Mouse (Mus musculus) embryonic facial prominence, embryonic 11.5 days (tissue): ENCODE measurements around the gene Mlx. TPM values are rescaled to one million over a fixed set of nuclear protein-coding genes. Genes with fewer than 3 reads are reported as not detected.

Experiments used
- ATAC-seq: fragments of 200-750 bp; cut with Nextera tagmentation; replicated peaks from 2 replicates; pipeline ENCODE4 v1.8.0; 2017; ENCODE audit warnings: low read depth; ENCODE audit not compliant: insufficient number of reproducible peaks, low FRiP score, low TSS enrichment
- DNase-seq: peaks from one replicate; pipeline ENCODE4 v3.0.0-alpha.2; 2015; ENCODE audit warnings: low spot score
- H3K27ac ChIP-seq: fragments of 300-500 bp; sonication (generic); replicated peaks from 2 replicates; pipeline ENCODE4 v1.5.1; 2014; ENCODE audit warnings: mild to moderate bottlenecking, low read depth, low read length, control low read depth
- H3K27me3 ChIP-seq: fragments of 300-500 bp; sonication (generic); 2 replicates; pipeline ENCODE4 v1.6.1; 2014; ENCODE audit warnings: mild to moderate bottlenecking, low read length, moderate library complexity, mixed read lengths; ENCODE audit not compliant: control insufficient read depth, insufficient read depth
- H3K36me3 ChIP-seq: fragments of 300-500 bp; sonication (generic); replicated peaks from 2 replicates; pipeline ENCODE4 v1.6.1; 2014; ENCODE audit warnings: low read depth, mild to moderate bottlenecking, low read length, moderate library complexity, mixed read lengths; ENCODE audit not compliant: control insufficient read depth, insufficient read depth
- H3K4me1 ChIP-seq: fragments of 300-500 bp; sonication (generic); 2 replicates; pipeline ENCODE4 v1.6.1; 2014; ENCODE audit warnings: low read length, mixed read lengths; ENCODE audit not compliant: control insufficient read depth, insufficient read depth
- H3K4me2 ChIP-seq: fragments of 300-500 bp; sonication (generic); 2 replicates; pipeline ENCODE4 v1.6.1; 2014; ENCODE audit warnings: low read depth, mild to moderate bottlenecking, control low read depth, low read length, moderate library complexity
- H3K4me3 ChIP-seq: fragments of 300-500 bp; sonication (generic); 2 replicates; pipeline ENCODE4 v1.5.1; 2014; ENCODE audit warnings: low read depth, low read length, control low read depth
- H3K9ac ChIP-seq: fragments of 300-500 bp; sonication (generic); replicated peaks from 2 replicates; pipeline ENCODE4 v1.6.1; 2014; ENCODE audit warnings: mild to moderate bottlenecking, control low read depth, low read length
- H3K9me3 ChIP-seq: fragments of 300-500 bp; sonication (generic); replicated peaks from 2 replicates; pipeline ENCODE4 v1.6.1; 2016; ENCODE audit warnings: mild to moderate bottlenecking, low read length, inconsistent platforms, mixed read lengths; ENCODE audit not compliant: control insufficient read depth
- WGBS: fragments of 180-500 bp; shearing (Covaris S2); extraction: QIAGEN DNeasy Blood & Tissue Kit; methylation state at CpG from one replicate; pipeline ENCODE4 v1.1.7; 2014; 5-methylcytosine and 5-hydroxymethylcytosine counted together
- polyA plus RNA-seq: library from polyadenylated mRNA; unstranded; fragments of >200 nt; fragmentation: Nextera tagmentation; extraction: Ambion mirVana; gene quantifications from 2 replicates; pipeline ENCODE4 v1.2.1, GENCODE M21; 2014

Mlx gene
- polyA plus RNA-seq, 1 experiment from 2014 or later, result 47.9 TPM

DNA sequence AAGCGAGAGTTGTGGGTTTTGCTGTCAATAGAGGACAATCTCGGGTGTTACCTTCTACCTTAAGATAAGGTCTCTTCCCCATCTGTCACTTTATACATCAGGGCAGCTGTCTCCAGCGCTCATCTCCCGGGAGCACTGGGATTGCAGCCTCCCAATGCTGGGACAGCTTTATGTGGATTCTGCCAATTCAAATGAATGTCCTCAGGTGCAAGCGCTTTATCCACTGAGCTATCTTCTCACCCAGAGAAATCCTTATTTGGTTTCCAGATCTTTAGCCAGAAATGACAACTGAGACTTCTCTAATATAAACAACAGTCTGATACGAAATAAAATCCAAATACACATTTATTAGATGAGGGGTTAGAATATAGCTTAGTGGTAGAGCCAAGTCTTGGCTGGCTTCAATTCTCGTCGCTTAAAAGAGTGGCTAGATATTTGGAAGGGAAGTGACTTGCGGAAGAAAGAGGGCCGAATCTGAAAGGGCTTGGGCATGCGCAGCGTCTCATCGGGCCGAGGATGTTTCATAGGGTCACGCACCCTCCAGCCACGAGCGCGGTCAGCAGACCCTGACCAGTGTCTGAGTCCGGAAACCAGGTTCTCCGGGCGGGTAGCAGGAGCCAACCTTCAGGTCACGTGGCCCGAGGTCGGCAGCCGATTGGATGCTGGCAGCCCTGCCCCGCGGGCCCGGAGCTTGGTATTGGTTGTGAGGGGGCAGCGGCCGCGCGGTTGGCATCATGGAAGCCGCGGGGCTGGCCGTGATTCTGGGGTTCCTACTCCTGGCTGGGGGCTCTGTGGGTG lies 17.5 kb upstream of the Mlx start, which contains the start of gene Naglu:
TSS of gene Naglu (plus strand) at position 622 of the 798 bp plus-strand sequence.
- Histone ChIP-seq H3K4me2 (peak within 1 kb of the TSS; percentile 98), H3K9me3 (no peaks in the 10 kb centered on the region), H3K4me1 (no peaks in the 10 kb centered on the region), H3K27ac (no peak within 1 kb of the TSS), H3K9ac (peak within 1 kb of the TSS; percentile 81), H3K4me3 (peak within 1 kb of the TSS; percentile 81), H3K36me3 (no peaks in the 10 kb centered on the region), H3K27me3 (0 out of 2 replicates have a peak, but pooled peaks cover 2% of the 10 kb centered on the region)
- DNase-seq (peak; percentile 93), ATAC-seq (peak; percentile 62; the same call in 1 of the 2 replicates)
- 5% methylated on average over 35 of the region's 35 CpGs for WGBS

DNA sequence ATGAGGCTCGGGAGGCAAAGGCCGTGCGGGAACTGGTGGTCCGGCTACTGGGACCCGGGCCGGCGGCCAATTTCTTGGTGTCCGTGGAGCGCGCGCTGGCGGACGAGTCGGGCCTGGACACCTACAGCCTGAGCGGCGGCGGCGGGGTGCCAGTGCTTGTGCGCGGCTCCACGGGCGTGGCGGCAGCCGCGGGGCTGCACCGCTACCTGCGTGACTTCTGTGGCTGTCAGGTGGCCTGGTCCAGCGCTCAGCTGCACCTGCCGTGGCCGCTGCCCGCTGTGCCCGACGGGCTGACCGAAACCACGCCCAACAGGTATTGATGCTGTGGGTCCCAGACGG lies 16.9 kb upstream of the Mlx start:
- ATAC-seq, result peak; percentile 31; the same call in 1 of the 2 replicates

DNA sequence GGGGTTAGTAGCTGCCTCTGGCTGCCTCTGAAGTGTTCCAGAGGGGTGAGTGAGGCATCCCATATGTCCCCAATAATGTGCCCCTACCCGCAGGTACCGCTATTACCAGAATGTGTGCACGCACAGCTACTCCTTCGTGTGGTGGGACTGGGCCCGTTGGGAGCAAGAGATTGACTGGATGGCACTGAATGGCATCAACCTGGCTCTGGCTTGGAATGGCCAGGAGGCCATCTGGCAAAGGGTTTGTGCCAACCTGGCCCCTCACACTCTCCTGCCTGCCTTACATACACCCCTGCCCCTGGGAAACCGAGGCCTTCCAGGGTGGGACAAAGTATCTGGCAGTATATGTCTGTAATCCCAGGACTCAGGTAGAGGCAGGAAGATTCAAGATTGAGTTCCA lies 16.1 kb upstream of the Mlx start:
- no peak for DNase-seq
- no peaks in the 10 kb centered on the region for H3K4me1 ChIP-seq
- H3K4me2 ChIP-seq, result no peak overlapping the region
- peak overlapping the region; percentile 81; the same call in 1 of the 2 replicates for H3K4me3 ChIP-seq
- H3K27ac ChIP-seq, result no peak overlapping the region
- H3K36me3 ChIP-seq, result no peaks in the 10 kb centered on the region
- ATAC-seq, result no peak
- H3K9me3 ChIP-seq, result no peaks in the 10 kb centered on the region
- 0 out of 2 replicates have a peak, but pooled peaks cover 2% of the 10 kb centered on the region for H3K27me3 ChIP-seq
- H3K9ac ChIP-seq, result no peak overlapping the region
- WGBS, result 69% methylated on average over 6 of the region's 6 CpGs

More for the DNA sequence above, 16.9 kb upstream of the Mlx start:
- Histone ChIP-seq H3K27me3 (0 out of 2 replicates have a peak, but pooled peaks cover 2% of the 10 kb centered on the region), H3K36me3 (no peaks in the 10 kb centered on the region), H3K9me3 (no peaks in the 10 kb centered on the region), H3K4me3 (peak overlapping the region; percentile 81), H3K4me1 (no peaks in the 10 kb centered on the region), H3K9ac (peak overlapping the region; percentile 81), H3K4me2 (peak overlapping the region; percentile 98), H3K27ac (no peak overlapping the region)
- 1% methylated on average over 31 of the region's 36 CpGs for WGBS
- DNase-seq, result no peak

DNA sequence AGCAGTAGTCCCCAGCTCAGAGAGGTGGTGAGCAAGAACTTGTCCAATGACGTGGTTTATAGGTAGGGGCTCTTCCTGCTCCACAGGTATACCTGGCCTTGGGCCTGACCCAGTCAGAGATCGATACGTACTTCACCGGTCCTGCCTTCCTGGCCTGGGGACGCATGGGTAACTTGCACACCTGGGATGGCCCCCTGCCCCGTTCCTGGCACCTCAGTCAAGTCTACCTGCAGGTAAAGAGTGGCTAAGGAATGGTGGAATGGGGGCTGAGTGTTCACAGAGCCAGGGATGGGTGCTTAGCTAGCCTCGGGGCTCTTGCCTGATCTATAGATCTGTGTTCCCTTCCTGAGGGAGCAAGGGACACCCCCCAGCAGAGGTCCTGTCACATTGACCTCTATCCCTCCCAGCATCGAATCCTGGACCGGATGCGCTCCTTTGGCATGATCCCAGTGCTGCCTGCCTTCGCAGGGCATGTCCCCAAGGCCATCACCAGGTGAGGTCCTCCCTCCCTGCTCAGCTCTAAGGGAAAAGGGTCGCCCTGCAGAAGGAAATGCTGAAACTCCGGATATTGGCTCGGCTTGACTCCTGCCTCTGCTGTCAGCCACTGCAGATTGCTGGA lies 15.2 kb upstream of the Mlx start:
- no peak overlapping the region for H3K9ac ChIP-seq
- H3K4me2 ChIP-seq, result no peak overlapping the region
- 67% methylated on average over 14 of the region's 14 CpGs for WGBS
- H3K27me3 ChIP-seq, result 0 out of 2 replicates have a peak, but pooled peaks cover 4% of the 10 kb centered on the region
- no peak overlapping the region for H3K27ac ChIP-seq
- H3K4me1 ChIP-seq, result no peaks in the 10 kb centered on the region
- no peak overlapping the region for H3K4me3 ChIP-seq
- no peak for DNase-seq
- H3K36me3 ChIP-seq, result no peaks in the 10 kb centered on the region
- no peaks in the 10 kb centered on the region for H3K9me3 ChIP-seq
- no peak for ATAC-seq

DNA sequence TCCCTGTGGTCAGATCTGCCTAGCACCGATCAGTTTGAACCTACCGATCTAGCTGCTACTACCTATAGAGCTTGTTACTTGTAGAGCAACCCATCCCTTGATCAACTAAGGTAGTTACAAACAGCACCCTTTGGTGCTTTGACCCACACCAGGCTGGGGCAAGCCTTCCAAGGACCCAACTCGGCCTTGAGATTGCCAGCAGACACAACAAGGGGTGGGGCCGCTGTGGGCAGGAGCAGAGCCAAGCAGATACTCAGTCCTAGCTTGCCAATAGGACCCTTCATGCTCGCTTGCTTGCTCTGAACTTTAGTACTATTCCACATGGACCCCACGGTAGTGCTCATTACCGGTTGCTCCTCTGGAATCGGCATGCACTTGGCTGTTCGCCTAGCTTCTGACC lies 9.0 kb upstream of the Mlx start, which contains the start of gene Hsd17b1:
TSS of gene Hsd17b1 (plus strand) at position 291 of the 400 bp plus-strand sequence.
- H3K9ac ChIP-seq, result no peak within 1 kb of the TSS
- WGBS, result 70% methylated on average over 9 of the region's 9 CpGs
- H3K4me3 ChIP-seq, result no peak within 1 kb of the TSS
- no peaks in the 10 kb centered on the region for H3K9me3 ChIP-seq
- peaks cover 39% of the 10 kb centered on the region for H3K27me3 ChIP-seq
- no peaks in the 10 kb centered on the region for H3K36me3 ChIP-seq
- H3K27ac ChIP-seq, result no peak within 1 kb of the TSS
- no peak within 1 kb of the TSS for H3K4me2 ChIP-seq
- peaks cover under 1% of the 10 kb centered on the region; the same call in 1 of the 2 replicates for H3K4me1 ChIP-seq
- ATAC-seq (no peak), DNase-seq (no peak)

DNA sequence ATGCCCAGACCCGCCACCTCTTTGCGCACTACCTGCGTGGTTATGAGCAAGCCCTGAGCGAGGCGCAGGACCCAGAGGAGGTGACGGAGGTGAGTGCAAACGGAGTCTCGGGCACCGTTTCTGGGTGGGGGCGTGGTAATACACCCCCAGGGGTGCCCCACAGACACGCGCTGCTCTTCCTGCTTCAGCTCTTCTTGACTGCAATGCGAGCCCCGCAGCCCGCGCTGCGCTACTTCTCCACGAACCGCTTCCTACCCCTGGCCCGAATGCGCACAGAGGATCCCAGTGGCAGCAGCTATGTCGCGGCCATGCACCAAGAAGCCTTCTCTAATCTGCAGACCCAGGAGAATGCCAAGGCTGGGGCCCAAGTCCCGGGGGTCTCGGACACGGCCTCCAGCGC lies 7.3 kb upstream of the Mlx start:
- H3K9ac ChIP-seq, result no peak overlapping the region
- H3K4me3 ChIP-seq, result no peak overlapping the region; the same call in 1 of the 2 replicates
- peaks cover 3% of the 10 kb centered on the region for H3K4me1 ChIP-seq
- H3K27me3 ChIP-seq, result peaks cover 39% of the 10 kb centered on the region
- no peak overlapping the region for H3K27ac ChIP-seq
- no peak for ATAC-seq
- H3K9me3 ChIP-seq, result no peaks in the 10 kb centered on the region
- peak overlapping the region; percentile 10; the same call in 1 of the 2 replicates for H3K4me2 ChIP-seq
- no peaks in the 10 kb centered on the region for H3K36me3 ChIP-seq
- 2% methylated on average over 27 of the region's 27 CpGs for WGBS
- DNase-seq, result no peak

DNA sequence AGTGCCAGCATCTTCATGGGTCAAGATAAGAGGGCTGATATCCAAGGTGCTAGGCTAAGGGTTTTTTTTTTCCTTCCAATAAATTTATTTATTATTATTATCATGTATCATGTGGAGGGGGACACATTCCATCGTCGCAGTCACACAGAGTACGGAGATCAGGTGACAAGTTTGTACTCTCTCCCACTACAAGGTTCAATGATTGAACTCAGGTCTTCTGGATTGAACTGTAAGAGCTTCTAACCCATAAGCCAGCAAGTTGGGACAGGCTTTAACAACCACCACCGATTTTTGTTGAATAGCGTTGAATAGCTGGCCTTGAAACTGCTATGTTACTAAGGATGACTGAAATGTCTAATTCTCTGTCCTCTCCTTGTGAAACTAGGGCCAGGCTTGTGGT lies 6.7 kb upstream of the Mlx start:
- ATAC-seq (no peak), DNase-seq (no peak)
- no peak overlapping the region for H3K4me2 ChIP-seq
- no peaks in the 10 kb centered on the region for H3K36me3 ChIP-seq
- peaks cover 3% of the 10 kb centered on the region for H3K4me1 ChIP-seq
- H3K9me3 ChIP-seq, result no peaks in the 10 kb centered on the region
- WGBS, result 63% methylated on average over 5 of the region's 5 CpGs
- no peak overlapping the region for H3K27ac ChIP-seq
- no peak overlapping the region for H3K9ac ChIP-seq
- peaks cover 39% of the 10 kb centered on the region for H3K27me3 ChIP-seq
- H3K4me3 ChIP-seq, result no peak overlapping the region

DNA sequence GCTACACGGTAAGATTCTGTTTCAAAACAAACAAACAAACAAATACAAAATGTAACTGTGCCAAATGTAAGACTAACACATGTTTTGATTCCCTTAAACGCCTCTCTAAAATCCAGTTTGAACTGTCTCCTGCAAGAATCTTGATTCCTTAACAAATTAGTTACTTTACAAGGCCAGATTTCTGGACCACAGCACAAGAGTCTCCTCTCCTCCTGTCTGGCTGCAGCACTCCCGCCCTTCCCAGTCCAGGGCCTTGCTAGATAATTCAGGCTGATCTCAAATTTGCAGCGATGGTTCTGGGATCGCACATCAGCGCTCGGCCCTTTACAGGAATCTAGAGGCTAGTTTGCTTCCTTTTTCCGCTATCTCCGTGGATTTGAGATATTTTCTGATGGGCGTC lies 5.4 kb upstream of the Mlx start:
- WGBS, result 4% methylated on average over 10 of the region's 10 CpGs
- peaks cover 39% of the 10 kb centered on the region for H3K27me3 ChIP-seq
- H3K4me1 ChIP-seq, result peaks cover 3% of the 10 kb centered on the region

More for the DNA sequence above, 5.4 kb upstream of the Mlx start:
- Histone ChIP-seq H3K4me3 (peak overlapping the region; percentile 72), H3K4me2 (peak overlapping the region; percentile 95), H3K9me3 (no peaks in the 10 kb centered on the region), H3K36me3 (no peaks in the 10 kb centered on the region), H3K27ac (no peak overlapping the region), H3K9ac (peak overlapping the region; percentile 51)
- ATAC-seq (no peak), DNase-seq (no peak)
